Mouse (Mus musculus): ENCODE results near the gene Vmn1r218.
"Not testable (repeated sequence)": the region's sequence is repeated elsewhere in the genome, so short reads cannot be mapped to it uniquely, and the experiment has no call there.

Vmn1r218 gene

GRCm38 (mm10) chr13:23133099-23133498, at the start of gene Vmn1r218:
Gene Vmn1r218 (plus strand): TSS chr13:23133155.
- DNase-seq (ENCODE audit: low read depth): no peak

- no peak for DNase-seq (ENCODE audit: low read depth)
These were observed 38.6 kb upstream of the Vmn1r218 start for GRCm38 (mm10) chr13:23094386-23094785.

GRCm38 (mm10) chr13:23118126-23118525, 14.8 kb upstream of the Vmn1r218 start, which contains the start of gene Vmn1r217:
Gene Vmn1r217 (minus strand): TSS chr13:23118226.
- not testable (repeated sequence) for DNase-seq (ENCODE audit: low read depth)

- DNase-seq (ENCODE audit: low read depth): no peak
These were observed 12.3 kb upstream of the Vmn1r218 start for GRCm38 (mm10) chr13:23120611-23121010.

- DNase-seq (ENCODE audit: low read depth): no peak
These were observed 546 bp downstream of the Vmn1r218 start for GRCm38 (mm10) chr13:23133501-23133900.

- DNase-seq (ENCODE audit: low read depth): no peak
These were observed 5.9 kb downstream of the Vmn1r218 start for GRCm38 (mm10) chr13:23138880-23139279.

GRCm38 (mm10) chr13:23157848-23158247, 24.9 kb downstream of the Vmn1r218 start:
- no peak for DNase-seq (ENCODE audit: low read depth)

GRCm38 (mm10) chr13:23159012-23159411, 26.1 kb downstream of the Vmn1r218 start, which contains the start of gene Vmn1r219:
Gene Vmn1r219 (plus strand): TSS chr13:23159312.
- DNase-seq (ENCODE audit: low read depth): no peak

- DNase-seq (ENCODE audit: low read depth): not testable (repeated sequence)
These were observed 33.5 kb downstream of the Vmn1r218 start for GRCm38 (mm10) chr13:23166471-23166870.

GRCm38 (mm10) chr13:23187875-23188274, 54.9 kb downstream of the Vmn1r218 start, which contains the start of gene Vmn1r220:
Gene Vmn1r220 (minus strand): TSS chr13:23187975.
- DNase-seq (ENCODE audit: low read depth): no peak
